Mouse (Mus musculus) hindbrain, embryonic 11.5 days (tissue): ENCODE results near the gene Zfp423. TPM values are rescaled to one million over a fixed set of nuclear protein-coding genes. Genes with fewer than 3 reads are reported as not detected.

Source experiments
- ATAC-seq: fragments of 200-750 bp; cut with Nextera tagmentation; 2 replicates; pipeline ENCODE4 v1.8.0; 2017; ENCODE audit warnings: mild to moderate bottlenecking, moderate TSS enrichment, moderate library complexity; ENCODE audit not compliant: low FRiP score
- DNase-seq: peaks from one replicate; pipeline ENCODE4 v3.0.0-alpha.2; 2015; ENCODE audit warnings: low spot score
- H3K27ac ChIP-seq: fragments of 300-500 bp; sonication (generic); 2 replicates; pipeline ENCODE4 v1.5.1; 2014; ENCODE audit warnings: mild to moderate bottlenecking, low read depth, low read length
- H3K27me3 ChIP-seq: fragments of 300-500 bp; sonication (generic); 2 replicates; pipeline ENCODE4 v1.6.1; 2014; ENCODE audit warnings: mild to moderate bottlenecking, low read length, moderate library complexity, mixed read lengths; ENCODE audit not compliant: control insufficient read depth, insufficient read depth
- H3K36me3 ChIP-seq: fragments of 300-500 bp; sonication (generic); 2 replicates; pipeline ENCODE4 v1.6.1; 2014; ENCODE audit warnings: mild to moderate bottlenecking, low read length, moderate library complexity, mixed read lengths; ENCODE audit not compliant: control insufficient read depth, insufficient read depth
- H3K4me1 ChIP-seq: fragments of 300-500 bp; sonication (generic); replicated peaks from 2 replicates; pipeline ENCODE4 v1.6.1; 2014; ENCODE audit warnings: low read length, mixed read lengths; ENCODE audit not compliant: control insufficient read depth, insufficient read depth
- H3K4me2 ChIP-seq: fragments of 300-500 bp; sonication (generic); replicated peaks from 2 replicates; pipeline ENCODE4 v1.6.1; 2014; ENCODE audit warnings: mild to moderate bottlenecking, low read depth, low read length
- H3K4me3 ChIP-seq: fragments of 300-500 bp; sonication (generic); 2 replicates; pipeline ENCODE4 v1.5.1; 2014; ENCODE audit warnings: low read depth, low read length
- H3K9ac ChIP-seq: fragments of 300-500 bp; sonication (generic); 2 replicates; pipeline ENCODE4 v1.6.1; 2014; ENCODE audit warnings: low read depth, low read length
- H3K9me3 ChIP-seq: fragments of 300-500 bp; sonication (generic); 2 replicates; pipeline ENCODE4 v1.6.1; 2016; ENCODE audit warnings: low read length; ENCODE audit not compliant: control insufficient read depth
- WGBS: fragments of 180-500 bp; shearing (Covaris S2); extraction: QIAGEN DNeasy Blood & Tissue Kit; methylation state at CpG from one replicate; pipeline ENCODE4 v1.1.7; 2014; 5-methylcytosine and 5-hydroxymethylcytosine counted together
- polyA plus RNA-seq: library from polyadenylated mRNA; unstranded; fragments of >200 nt; fragmentation: Nextera tagmentation; extraction: Ambion mirVana; gene quantifications from 2 replicates; pipeline ENCODE4 v1.2.1, GENCODE M21; 2014

The Zfp423 gene
- polyA plus RNA-seq, 1 experiment from 2014 or later = 49.5 TPM

DNA sequence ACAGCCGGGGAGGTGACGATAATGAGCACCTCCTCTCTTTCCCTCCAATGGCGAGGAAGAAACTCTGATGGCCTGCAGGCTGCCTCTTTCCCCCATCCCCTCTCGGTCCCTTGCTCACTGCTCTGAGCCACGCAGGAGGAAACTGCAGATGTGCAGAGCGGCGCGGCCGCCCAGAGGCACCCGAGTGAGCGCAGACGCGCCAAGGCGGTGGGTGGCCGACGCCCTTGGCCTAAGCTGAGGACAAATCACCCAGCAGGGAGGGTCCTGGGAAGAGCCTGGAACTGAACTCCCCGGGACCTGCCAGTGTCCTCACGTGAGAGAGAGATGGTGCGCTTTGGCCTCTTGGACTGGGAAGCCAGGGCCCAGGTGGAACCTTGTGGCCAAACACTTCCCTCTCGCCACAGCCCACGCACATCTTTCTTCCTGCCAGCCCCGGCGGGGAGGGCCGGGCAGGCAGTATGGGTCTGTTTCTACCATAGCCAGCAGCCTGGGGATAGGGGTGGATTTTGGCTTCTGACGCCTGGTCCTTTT, 296.5 kb downstream of the Zfp423 start:
- H3K4me2 ChIP-seq = peak overlapping the region; percentile 41
- no peaks in the 10 kb centered on the region for H3K9me3 ChIP-seq
- H3K36me3 ChIP-seq = no peaks in the 10 kb centered on the region
- ATAC-seq (peak; percentile 48), DNase-seq (peak; percentile 64)
- peak overlapping the region; percentile 27 for H3K4me3 ChIP-seq
- peak overlapping the region; percentile 73 for H3K27ac ChIP-seq
- peak overlapping the region; percentile 47; the same call in 1 of the 2 replicates for H3K9ac ChIP-seq
- WGBS = 1% methylated on average over 25 of the region's 25 CpGs
- peaks cover 16% of the 10 kb centered on the region for H3K27me3 ChIP-seq
- peaks cover 25% of the 10 kb centered on the region for H3K4me1 ChIP-seq

DNA sequence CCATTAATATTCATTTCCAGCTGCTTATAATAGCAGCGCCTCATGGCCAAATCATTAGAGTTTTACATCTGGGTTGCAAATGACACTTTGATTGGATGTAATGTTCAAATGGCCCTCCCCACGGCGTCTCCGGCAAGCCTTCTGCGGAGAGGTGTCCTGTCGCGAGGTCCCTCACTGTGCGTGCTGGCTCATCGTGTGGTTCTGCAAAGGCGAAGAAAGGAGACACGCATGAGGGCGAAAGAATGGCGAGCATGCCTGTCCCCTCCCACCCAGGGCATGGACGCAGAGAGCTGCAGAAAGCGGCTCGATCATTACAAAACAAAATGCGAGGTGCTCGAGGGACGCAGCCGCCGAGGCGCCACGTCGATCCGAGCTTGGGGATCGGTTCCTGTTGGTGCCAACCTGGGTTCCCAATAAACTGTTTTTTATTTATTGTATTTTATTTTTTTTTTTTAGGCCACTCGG, 297.1 kb downstream of the Zfp423 start:
- Histone ChIP-seq H3K4me3 (no peak overlapping the region; the same call in 1 of the 2 replicates), H3K36me3 (no peaks in the 10 kb centered on the region), H3K9me3 (no peaks in the 10 kb centered on the region), H3K27ac (peak overlapping the region; percentile 73), H3K4me1 (peaks cover 25% of the 10 kb centered on the region), H3K9ac (peak overlapping the region; percentile 21; the same call in 1 of the 2 replicates), H3K4me2 (peak overlapping the region; percentile 41), H3K27me3 (peaks cover 16% of the 10 kb centered on the region)
- ATAC-seq (no peak), DNase-seq (peak; percentile 58)
- WGBS = 2% methylated on average over 27 of the region's 27 CpGs

DNA sequence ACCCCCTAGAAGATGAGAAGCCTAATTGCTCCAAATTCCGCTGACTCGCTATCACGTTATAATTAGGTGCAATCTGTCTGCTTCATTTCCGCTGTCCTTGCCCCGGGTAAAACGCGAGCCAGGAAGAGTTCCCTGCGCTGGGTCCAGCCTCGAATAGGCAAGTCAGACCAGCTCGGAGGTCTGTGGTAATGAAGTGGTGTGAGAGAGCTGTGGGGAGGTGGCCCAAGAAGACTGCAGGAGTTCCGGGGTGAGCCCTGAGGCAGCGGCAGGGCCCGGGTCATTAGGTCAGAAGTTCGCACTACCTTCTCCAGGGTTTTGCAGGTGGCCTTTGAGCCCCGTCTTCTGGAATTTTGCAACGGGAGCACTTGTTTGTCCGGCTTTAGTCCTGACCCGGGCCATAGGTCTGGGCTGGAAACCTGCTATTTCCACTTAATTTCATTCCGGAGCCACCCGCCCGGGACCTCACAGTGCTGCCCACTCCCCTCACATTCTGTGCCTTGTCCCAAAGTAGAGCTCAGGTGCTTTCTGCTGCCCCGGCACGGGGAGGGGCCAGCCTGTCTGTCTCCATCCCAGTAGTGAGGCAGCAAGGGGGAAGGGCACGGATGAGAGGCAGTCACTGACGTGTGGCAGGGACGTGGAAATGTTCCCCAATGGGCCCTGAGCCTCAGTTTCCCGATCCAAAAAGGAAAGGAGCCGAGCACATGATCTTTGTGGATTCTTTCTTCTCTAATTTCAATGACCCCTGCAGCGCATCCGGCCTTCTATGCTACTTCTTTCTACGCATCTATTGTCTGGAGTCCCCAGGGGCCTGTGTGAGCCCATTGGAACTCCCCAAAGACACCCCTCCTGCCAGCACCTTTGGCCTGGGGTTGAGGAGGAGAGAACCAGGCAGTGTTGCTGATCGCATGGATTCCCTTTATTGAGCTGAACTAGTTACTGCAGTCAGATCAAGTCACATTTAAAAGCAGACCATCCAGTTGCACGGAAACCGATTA, 298.2 kb downstream of the Zfp423 start:
- Histone ChIP-seq H3K4me1 (peaks cover 25% of the 10 kb centered on the region), H3K4me3 (no peak overlapping the region), H3K27ac (no peak overlapping the region)

DNA sequence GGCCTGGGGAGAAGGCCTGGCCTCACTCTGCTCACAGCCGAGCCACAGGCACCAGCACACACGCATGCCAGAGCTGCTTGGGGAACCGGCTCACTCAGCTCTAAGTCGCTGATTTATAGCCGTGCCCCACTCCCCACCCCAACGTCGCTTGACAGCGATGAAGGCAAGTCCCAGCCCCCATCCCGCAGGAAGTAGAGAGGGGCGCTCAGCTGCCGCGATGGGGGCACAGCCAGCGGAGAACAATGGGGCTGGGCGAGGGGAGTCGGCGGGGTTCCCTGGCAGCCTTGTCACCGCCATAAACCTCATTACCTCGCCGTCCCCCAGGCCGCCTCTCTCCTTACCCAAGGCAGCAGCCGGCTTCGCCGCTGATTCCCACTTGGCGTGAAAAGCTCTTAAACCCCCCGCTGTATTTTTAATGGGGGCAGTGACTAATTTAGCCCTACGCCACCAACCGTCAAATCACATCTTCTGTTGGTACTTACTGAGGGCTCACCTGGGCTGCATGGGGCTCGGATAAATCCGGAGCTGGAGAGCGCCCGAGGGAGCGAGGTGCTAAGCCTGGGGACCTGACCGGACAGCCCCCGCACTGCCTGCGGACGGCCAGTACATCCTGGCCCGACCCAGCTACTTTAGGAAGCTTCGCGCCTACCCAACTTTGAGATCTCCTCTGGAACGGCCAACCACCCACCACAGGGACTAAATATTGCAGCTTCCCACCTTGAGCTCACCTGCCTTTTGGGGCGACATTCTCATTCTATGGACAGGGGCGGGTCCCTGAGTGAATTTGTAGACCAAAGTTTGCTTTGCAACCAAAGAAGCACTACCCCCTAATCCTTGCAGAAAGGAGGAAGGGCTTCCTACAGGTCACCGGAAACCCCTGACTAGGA, 299.1 kb downstream of the Zfp423 start:
- Histone ChIP-seq H3K36me3 (no peaks in the 10 kb centered on the region), H3K27me3 (peaks cover 16% of the 10 kb centered on the region), H3K4me2 (peak overlapping the region; percentile 50), H3K4me3 (peak overlapping the region; percentile 16), H3K9ac (peak overlapping the region; percentile 31; the same call in 1 of the 2 replicates), H3K27ac (peak overlapping the region; percentile 58), H3K9me3 (no peaks in the 10 kb centered on the region), H3K4me1 (peaks cover 25% of the 10 kb centered on the region)
- WGBS = 2% methylated on average over 43 of the region's 43 CpGs
- peak; percentile 51 for DNase-seq
- peak; percentile 51; the same call in 1 of the 2 replicates for ATAC-seq

More for the DNA sequence above, 298.2 kb downstream of the Zfp423 start:
- WGBS = 7% methylated on average over 34 of the region's 34 CpGs
- Histone ChIP-seq H3K27me3 (peaks cover 16% of the 10 kb centered on the region), H3K9me3 (no peaks in the 10 kb centered on the region), H3K36me3 (no peaks in the 10 kb centered on the region), H3K9ac (no peak overlapping the region; the same call in 1 of the 2 replicates), H3K4me2 (peak overlapping the region; percentile 7; the same call in 1 of the 2 replicates)
- DNase-seq = peak; percentile 52
- no peak for ATAC-seq

DNA sequence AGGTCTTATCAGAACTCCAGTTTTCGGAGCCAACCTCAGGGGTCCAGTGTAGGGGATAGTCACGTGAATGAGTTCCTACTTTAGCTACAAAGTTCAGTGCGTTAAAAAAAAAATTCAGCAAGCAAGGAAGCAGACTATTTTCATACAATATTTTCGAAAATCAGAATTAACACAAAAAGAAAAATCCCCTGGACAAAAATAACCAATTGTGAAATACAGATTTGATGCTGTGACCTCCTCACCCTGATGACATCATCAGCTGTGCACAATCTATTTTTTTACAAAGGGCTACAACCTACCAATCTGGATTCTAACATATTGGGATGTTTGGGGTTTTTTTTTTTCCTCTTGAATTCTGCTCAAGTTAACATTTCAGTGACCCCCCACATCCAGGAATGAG, 301.9 kb downstream of the Zfp423 start:
- H3K4me1 ChIP-seq = peaks cover 17% of the 10 kb centered on the region
- no peaks in the 10 kb centered on the region for H3K36me3 ChIP-seq
- ATAC-seq = no peak
- WGBS = 79% methylated on average over 4 of the region's 4 CpGs
- no peaks in the 10 kb centered on the region for H3K9me3 ChIP-seq
- no peak overlapping the region for H3K27ac ChIP-seq
- DNase-seq = no peak
- no peak overlapping the region for H3K9ac ChIP-seq
- no peak overlapping the region for H3K4me2 ChIP-seq
- peaks cover 16% of the 10 kb centered on the region for H3K27me3 ChIP-seq
- no peak overlapping the region for H3K4me3 ChIP-seq

DNA sequence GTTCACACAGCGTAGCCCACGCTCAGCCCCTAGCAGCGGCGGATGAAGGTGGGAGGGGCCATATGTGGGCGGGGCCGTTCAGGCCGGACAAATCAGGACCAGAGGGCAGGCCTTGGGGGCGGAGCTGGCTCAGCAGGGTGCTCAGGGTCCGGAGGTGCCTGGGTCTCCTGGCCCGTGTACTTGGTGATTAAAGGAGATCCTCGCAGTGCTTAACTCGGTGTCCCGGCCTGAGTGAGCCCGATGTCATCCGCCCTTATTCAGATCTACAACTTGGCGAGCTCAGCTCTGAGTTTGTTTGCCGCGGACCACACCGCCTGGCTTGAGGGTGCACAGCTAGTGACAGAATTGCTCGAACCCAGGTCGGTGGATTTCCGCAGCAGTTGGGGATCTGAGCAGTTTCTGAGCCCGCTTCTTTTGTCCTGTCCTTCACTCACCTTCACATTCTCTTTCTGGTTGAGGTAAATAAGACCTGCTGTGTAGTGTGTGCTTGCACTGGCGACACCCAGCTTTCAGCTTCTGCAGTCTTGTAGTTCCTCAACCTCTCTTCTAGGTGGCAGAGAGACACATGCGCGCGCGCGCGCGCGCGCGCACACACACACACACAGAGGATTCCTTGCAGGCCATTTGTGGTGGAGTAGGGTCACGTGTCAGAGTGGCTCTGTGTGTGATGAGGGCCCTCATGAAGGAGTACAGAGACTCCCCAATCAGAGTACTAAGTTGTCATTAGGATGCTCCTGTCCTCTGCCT, 302.7 kb downstream of the Zfp423 start:
- Histone ChIP-seq H3K4me3 (peak overlapping the region; percentile 30), H3K36me3 (no peaks in the 10 kb centered on the region), H3K27ac (no peak overlapping the region), H3K27me3 (peaks cover 15% of the 10 kb centered on the region), H3K4me2 (peak overlapping the region; percentile 53), H3K9me3 (no peaks in the 10 kb centered on the region), H3K4me1 (peaks cover 17% of the 10 kb centered on the region), H3K9ac (peak overlapping the region; percentile 8; the same call in 1 of the 2 replicates)
- WGBS = 7% methylated on average over 35 of the region's 35 CpGs
- ATAC-seq (peak; percentile 78), DNase-seq (peak; percentile 84)

DNA sequence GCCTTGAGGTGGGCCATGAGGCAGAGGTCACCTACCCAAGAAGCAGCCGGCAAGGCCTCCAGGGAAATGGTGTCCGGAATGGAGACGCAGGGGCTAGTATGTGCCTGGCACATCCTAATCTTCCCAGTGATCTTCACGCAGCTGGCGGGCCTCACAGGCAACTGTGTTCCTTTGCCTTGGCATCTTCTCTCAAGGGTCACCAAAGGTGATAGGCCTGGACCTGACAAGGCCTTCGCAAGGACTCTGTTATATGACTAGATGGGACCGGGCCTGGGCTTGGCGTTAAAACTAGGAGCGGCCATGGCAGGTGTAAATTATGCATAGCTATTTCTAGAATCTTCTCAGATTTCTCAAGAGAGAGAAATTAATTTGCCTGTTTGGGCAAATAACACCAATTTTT, 303.4 kb downstream of the Zfp423 start:
- Histone ChIP-seq H3K27me3 (peaks cover 8% of the 10 kb centered on the region), H3K27ac (no peak overlapping the region), H3K4me1 (peaks cover 11% of the 10 kb centered on the region), H3K4me3 (no peak overlapping the region), H3K9ac (no peak overlapping the region), H3K9me3 (no peaks in the 10 kb centered on the region), H3K36me3 (no peaks in the 10 kb centered on the region), H3K4me2 (peak overlapping the region; percentile 53; the same call in 1 of the 2 replicates)
- DNase-seq = no peak
- 81% methylated on average over 9 of the region's 9 CpGs for WGBS
- no peak for ATAC-seq
